Mouse (Mus musculus) frontal cortex, postnatal 14 days (tissue): ENCODE results near the gene Clec2h.
"Not testable (repeated sequence)": the region's sequence is repeated elsewhere in the genome, so short reads cannot be mapped to it uniquely, and the experiment has no call there.

Source experiments
- DNase-seq, 2 experiments: peaks; one replicate each; pipeline ENCODE4 v3.0.0; 2022; ENCODE audit warnings: low spot score in 2 of 2

The Clec2h gene

DNA sequence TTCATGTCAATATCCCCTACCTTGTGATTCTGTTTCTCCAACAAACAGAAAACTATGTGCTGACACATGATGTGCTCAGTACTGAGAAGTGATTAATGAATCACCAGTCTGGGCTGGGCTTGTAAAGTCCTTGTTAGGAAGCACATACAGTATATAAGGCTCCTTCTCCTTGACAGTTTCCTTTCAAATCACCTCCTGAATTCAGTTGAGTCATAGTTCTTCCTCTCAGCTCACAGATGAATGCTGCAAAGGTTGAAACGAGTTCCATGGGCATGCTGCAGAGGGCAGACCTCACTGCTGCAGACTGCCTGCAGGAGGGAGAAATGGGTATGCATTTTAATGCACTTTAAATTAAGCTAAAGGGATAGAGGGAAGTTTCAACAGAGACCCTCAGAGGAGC, at the start of gene Clec2h:
TSS of gene Clec2h (plus strand) at position 180 of the 400 bp plus-strand sequence.
- DNase-seq = no peak

DNA sequence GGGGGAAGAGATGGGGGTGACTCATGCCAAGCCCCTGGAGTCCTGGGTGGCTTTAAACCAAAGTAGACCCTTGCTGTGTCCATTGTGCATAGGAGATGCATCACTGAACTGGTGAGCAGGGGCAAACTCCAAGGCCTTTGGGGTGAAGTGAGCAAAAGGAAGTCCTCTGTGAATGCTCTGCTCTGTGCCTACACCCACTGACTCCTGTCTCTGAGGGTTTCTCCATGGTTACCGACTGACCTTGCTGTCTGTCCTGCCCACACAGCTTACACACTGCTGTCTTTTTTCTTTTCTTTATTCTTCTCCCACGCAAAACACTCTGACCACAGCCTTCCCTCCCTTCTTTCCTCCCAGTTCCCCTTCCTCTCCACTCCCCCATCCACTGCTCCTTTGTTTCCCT, 39.5 kb upstream of the Clec2h start:
- DNase-seq = no peak

DNA sequence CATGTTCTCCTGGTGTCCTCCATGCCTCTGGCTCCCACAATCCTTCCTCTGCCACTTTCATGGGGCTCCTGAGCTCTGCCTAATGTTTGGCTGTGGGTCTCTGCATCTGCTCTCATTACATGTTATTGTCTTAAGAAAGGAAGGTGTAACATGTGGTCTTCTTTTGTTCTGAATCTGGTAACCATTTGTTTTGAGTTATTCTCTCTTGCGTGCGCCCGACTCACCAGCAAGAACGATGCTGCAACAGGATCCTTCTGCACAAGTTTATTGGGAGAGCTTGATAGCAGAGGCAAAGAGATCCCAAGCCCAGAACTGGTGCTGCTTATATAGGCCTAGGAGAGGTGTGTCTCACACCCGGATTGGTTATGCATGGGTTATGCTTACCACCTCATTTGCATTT, 38.8 kb upstream of the Clec2h start, which contains the start of gene Klrb1a:
TSS of gene Klrb1a (minus strand) at position 101 of the 400 bp plus-strand sequence.
- DNase-seq = not testable (repeated sequence)

DNA sequence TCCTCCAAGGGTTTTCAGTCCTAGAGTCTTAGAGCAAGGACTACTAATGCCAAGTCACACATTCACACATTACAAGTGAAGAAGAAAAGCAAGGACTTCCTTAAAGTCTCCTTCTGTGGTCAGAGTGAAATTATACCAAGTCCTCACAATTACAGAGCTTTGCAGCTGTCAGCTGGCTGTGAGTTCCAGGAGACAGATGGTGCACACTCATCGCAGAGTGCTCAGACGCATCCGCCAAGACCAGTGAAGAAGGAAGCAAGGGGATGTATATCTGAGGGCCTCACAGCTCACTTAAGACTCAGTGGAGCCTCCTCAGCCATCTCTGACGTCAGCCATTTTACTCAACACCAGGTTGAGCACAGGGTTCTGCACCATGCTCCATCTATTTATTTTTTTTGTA, 37.8 kb upstream of the Clec2h start:
- DNase-seq = no peak

DNA sequence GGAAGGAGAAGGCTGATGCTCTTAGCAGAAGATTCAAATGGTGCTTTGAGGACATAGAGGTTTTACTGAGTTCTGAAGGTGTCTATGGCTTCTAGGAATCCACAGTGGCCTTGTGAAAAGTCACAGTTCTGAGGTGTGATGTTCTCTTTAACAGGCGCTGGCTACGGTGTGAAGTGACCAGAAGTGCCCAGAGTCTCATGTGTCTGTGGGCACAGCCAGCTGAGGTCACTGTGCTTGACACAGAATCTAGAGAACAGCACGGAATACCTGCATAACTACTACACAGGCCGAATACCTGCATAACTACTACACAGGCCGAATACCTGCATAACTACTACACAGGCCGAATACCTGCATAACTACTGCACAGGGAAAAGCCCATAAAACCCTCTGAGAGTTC, 36.9 kb upstream of the Clec2h start:
- DNase-seq = not testable (repeated sequence)

DNA sequence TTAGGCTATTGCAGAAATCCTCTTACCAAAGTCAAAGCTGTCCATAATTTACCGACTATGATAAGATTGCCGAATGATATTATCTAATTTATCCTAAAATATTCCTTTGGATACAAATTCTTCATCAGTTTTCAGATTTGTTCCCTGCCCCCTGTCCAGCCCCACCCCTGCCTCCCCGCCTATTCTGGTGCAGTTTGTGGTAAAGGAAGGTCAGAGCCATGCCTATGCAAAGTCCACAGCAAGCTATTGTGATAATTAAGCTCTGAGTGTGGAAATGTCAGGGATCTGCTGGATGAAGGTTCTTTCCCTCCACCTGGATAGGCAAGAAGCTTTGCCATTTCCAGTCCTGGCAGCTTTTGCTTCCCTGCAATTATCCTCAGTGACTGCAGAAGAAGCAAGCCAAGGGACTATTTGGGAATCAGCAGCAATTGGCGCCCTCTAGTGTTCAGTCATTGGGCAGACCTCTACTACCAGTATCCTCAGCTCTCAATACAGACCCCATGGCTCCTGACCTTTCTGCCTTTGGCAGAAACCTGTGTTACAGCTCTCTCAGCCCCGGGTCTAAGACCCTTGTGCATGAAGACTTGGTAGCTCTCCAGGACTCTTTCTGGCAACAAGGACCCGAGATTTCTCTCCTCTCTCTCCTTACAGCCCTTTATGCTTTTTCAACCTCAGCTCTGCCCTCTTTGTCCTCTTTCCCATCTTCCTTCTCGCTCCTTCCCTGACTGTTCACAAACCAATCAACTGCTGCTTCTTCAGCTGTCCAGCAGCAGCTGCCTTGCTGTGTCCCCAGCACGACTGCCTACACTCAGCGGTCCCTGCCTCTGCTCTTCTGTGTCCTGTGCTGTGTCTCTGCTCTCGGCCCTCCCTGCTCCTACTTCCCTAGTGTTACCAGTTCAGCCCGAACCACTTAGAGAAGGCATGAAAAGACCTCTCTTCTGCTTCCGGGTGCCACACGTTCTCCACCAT, 32.1 kb upstream of the Clec2h start:
- DNase-seq = peak; percentile 25 to 53

DNA sequence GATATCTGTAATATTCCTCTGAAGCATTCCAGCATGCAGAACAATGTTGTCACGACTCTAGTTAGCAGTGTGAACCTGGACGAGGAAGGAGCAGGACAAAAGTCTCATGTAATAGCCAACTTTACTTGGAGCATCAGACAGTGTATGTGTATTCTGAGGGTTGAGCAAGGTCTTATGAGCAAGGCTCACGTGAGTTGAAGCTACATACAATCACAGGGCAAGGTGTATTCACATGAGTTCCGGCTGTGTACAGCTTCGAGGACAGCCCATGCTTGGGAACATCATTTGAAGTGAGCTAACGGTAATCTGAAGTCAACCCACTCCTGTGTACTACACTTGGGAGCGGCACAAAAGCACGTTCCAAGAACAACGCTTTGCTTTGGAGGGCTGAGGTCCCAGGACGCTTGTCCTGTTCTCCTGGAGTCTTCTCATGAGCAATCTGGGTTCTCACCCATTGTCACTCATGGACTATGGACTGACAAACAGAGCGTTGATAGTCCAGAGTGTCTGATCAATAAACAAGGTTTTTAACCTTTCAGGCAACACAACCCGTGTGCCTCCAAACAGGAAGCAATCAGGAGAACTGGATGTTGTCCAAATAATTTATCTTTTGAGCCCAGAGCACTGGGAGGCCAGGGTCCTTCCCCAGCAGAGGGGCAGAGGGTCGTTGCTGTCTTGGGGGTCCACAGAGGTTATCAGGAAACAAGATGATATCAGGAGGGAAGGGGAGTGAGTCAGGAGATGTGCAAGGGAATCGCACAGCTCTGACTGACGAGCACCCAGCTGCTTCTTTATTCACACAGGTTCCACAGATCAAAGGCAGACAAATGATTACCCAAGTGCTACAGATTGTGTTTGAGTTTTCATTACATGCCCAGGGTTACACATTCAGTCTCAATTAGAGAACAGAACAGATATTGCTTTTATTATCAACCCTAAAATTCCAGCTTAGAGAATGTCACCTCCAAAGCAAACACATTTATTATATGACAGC, 31.0 kb upstream of the Clec2h start:
- DNase-seq = not testable (repeated sequence)

DNA sequence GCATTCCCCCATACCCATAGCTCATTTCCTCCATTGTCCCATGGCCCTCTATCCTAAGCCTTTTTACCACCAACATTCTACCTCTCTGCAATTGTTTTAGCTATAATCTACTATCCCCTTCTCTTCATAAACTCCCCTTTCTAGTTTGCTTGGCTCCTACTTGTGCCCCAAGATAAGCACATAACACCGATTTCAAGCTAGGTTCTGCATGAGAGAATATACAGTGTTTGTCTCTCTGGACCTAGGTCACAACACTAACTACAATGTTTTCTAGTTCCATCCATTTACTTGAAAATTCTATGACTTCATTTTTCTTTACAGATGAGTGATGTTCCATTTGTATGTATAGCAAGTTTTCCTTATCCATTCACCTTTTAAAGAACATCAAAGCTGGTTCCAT, 21.5 kb upstream of the Clec2h start:
- no peak for DNase-seq

DNA sequence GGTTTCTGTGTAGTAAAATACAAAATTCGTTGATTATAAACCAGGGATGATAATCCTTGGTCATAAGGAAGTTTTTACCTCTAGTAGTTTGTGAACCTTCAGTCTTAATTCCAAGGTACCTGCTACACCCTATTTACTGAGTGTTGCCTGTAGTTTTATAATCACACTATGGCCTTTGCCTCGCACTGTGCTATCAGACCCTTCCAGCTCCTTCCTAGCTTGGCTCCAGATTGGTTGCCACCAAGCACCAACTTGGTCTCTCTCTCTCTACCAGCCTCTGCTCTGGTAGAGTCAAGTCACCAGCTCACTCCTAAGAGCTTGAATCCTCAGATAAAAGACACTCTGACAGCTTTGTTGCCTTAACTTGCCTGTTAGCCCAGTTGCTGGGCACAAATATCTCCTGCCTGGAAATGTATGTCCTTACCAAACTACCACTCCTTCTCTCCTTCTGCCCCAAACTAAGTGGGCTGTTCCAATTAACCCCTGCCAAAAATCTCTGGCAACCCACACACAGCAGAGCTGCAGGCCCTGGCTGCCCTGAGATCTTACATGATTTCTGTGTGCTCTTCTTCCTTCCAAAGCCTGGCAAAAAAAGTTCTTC, 21.0 kb upstream of the Clec2h start:
- no peak for DNase-seq

DNA sequence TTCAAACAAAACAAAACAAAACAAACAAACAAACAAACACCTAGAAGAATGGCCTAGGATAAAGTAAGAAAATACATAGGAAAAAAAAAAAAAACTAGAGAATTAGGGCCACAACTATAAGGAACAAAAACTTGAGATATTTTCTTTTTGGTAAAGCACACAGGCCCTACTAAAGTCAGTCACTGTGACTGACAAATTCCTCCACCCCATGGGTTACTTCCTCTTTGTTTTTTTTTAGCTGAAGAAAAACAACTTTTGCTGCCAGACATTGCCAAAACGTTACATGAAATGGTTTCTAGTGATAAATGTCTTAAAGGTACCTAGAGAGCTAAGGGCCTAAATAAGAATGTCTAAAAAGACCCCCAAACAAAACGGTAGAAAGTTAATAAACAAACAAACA, 18.2 kb upstream of the Clec2h start:
- no peak for DNase-seq

DNA sequence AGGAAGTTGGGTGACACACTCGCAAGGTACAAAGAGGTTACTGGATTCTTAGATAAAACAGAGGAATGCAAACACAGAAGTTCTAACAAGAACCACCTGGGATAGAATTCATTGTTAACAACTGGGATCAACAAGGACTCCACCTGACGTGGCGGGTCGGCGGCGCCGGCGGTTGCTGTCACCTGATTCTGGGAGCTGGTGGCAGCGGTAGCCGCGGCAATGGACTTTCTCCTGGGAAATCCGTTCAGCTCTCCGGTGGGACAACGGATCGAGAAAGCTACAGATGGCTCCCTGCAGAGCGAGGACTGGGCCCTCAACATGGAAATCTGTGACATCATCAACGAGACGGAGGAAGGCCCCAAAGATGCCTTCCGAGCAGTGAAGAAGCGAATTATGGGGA, 17.5 kb upstream of the Clec2h start:
- not testable (repeated sequence) for DNase-seq

DNA sequence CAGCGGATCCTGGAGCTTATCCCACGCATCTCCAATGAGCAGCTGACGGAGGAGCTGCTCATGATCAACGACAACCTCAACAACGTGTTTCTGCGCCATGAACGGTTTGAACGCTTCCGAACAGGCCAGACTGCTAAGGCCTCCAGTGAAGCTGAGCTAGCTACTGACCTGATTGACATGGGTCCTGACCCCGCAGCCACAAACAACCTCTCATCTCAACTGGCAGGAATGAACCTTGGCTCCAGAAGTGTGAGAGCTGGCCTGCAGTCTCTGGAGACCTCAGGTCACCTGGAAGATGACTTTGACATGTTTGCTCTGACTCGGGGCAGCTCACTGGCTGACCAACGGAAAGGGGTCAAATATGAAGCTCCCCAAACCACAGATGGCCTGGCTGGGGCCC, 16.5 kb upstream of the Clec2h start:
- not testable (repeated sequence) for DNase-seq

DNA sequence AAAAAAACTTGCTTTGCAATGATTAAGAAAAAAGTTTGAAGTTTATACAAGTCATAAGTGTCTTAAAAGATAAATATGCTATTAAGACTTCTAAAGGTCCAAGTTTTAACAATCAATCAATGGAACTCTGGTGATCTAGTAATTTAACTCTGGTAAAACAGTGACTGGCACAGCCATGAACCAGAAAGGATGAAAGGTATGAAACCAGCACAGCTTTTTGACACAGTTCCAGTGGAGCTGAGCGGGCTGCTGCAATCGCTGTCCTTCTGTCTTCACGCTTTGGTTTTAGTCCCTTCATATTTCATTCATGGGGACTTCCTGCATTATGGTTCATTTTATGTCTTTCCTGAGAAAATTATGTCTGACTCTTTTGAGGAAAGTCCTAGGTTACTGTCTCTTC, 12.5 kb upstream of the Clec2h start:
- no peak for DNase-seq

DNA sequence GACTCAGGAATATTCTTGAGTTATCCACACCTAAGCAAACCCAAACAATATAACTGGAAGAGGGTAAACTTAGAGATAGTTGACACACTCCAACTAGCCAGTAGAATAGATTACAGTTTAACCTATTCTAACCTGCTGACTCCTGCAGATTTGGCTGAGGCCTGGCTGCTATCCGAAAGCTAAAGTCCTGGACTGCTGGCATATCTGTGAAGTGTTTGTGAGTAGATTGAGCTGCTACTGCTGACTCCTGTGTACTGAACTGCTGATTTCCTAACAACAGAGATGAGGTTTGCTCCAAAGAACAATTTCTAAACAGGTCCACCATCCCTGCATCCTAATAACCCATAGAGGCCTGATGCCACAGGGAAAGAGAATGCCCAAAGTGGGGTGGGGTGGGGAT, 12.0 kb upstream of the Clec2h start:
- DNase-seq = no peak

DNA sequence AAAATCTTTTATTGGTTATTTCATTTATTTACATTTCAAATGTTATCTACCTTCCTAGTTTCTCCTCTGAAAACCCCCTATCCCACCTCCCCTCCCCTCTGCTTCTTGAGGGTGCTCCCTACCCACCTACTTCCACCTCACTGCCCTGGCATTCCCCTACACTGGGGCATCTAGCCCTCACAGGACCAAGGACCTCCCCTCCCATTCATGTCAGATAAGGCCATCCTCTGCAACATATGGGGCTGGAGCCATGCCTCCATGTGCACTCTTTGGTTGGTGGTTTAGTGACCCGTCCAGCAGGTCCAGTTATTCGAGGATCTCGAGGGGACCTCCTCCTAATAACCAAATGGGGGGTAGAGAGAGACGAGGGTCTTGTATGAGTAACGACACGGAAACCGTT, 11.4 kb upstream of the Clec2h start:
- not testable (repeated sequence) for DNase-seq

DNA sequence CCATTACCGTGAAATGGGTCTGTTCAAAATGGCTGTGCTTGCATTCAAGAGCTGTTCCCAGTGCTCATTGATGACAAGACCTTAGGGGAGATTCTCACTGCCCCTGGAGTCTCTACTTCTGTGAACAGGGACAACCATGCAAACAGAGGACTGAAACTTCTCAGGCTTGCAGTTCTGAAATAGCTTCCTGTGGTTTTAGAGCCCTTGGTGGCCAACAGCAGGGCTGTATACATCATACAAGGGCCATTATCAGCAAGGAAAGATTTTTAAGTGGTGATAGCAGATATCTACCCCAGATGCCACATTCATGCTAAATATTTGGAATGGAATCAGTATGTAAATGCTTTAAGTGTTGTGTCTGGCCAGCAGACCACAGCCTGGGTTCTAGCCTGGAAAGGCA, 9.2 kb upstream of the Clec2h start:
- no peak for DNase-seq

DNA sequence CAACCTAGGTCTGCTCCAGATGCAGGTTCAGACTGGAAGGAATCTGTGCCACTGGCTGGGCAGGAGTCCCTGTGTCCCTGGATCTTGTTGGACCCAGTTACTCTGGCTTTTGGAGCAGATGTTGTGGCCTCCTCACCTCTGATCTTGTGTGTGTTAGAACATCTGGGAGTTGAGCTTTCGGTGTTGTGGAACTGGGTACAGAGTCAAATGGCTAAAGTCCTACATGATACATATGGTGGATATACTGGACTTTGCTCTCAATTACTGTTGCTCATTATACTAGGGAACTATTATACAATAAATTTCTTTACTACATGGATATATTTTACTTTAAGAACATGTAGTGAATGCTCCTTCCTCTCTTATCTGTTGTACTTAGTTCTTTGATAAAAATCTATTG, 936 bp upstream of the Clec2h start:
- DNase-seq = no peak

DNA sequence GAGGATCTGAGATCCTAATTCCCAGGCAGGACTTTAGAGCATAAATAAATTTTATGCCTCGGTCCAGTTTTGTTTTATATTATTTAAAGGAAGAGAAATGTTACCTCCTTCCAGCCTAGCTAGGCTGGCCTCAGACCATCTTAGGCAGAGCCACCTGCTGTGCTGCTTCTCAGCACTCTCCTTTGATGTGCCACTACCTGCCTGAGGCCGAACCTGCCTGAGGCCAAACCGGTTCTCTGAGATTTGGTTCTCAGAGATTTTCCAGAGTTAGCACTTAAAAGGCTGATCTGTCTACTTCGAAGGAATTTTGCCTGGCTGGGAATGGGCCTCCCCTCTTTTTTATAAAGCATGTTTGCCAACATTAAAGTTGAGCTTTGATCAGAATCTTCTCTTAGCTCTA, 7.8 kb downstream of the Clec2h start:
- DNase-seq = no peak

DNA sequence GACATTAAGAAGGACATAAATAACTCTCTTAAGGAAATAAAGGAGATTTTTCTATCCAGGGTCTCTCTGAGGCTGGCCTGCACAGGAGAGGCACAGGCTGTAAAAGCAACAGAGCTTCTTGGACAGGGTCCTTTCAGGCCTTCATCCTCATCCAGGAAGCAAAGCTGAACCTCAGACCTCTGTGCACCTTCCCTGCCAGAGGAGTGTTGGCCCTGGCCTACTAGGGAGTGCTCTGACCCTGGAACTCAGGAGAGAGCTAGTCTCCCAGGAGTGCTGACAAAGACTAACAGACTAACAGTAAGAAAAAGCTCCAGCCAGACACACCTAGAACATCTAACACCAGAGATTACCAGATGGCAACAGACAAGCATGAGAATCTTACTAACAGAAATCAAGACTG, 17.4 kb downstream of the Clec2h start:
- no peak for DNase-seq

DNA sequence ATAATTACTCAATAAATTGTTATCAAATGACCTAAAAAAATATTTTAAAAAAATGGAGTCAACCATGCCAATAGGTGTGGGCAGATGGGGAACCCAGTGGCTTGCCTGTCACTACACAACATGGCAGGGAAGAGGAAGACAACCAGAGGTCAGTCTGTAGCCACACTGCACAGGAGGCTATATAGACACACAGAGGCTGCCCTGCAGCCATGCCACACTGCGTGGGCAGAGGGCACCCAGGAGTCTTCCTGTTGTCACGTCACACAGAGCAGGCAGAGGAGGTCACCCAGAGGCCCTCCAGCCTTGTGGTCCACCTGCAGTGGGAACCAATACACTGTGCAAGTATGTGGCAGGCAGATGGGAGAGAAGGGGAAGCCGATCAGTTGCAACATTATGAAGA, 39.5 kb downstream of the Clec2h start:
- no peak for DNase-seq

DNA sequence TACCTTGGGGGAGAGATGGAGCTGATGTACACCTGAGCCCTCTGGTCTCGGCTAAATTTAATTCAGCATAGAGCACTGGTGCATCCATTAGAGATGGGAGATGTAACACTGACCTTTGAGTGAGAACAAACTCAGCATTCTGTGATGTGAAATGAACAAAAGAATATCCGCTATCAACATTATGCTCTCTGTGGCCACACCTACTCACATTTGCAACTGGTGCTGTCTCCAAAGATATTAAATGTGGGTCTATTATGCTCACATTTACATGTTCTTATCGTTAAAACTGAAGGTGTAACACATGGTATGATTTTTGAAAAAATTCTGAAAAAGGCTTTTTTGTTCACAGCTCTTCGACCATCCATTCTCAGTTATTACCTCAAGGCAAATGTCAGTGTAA, 60.8 kb downstream of the Clec2h start, which contains the start of gene Klrb1:
TSS of gene Klrb1 (minus strand) at position 101 of the 400 bp plus-strand sequence.
- no peak for DNase-seq
